Mouse (Mus musculus): ENCODE data around the gene Sirt2. TPM values are rescaled to one million over a fixed set of nuclear protein-coding genes. Genes with fewer than 3 reads are reported as not detected.

Sirt2 gene
- polyA plus RNA-seq, 1 experiment from 2014 or later: 69.0 TPM

DNA sequence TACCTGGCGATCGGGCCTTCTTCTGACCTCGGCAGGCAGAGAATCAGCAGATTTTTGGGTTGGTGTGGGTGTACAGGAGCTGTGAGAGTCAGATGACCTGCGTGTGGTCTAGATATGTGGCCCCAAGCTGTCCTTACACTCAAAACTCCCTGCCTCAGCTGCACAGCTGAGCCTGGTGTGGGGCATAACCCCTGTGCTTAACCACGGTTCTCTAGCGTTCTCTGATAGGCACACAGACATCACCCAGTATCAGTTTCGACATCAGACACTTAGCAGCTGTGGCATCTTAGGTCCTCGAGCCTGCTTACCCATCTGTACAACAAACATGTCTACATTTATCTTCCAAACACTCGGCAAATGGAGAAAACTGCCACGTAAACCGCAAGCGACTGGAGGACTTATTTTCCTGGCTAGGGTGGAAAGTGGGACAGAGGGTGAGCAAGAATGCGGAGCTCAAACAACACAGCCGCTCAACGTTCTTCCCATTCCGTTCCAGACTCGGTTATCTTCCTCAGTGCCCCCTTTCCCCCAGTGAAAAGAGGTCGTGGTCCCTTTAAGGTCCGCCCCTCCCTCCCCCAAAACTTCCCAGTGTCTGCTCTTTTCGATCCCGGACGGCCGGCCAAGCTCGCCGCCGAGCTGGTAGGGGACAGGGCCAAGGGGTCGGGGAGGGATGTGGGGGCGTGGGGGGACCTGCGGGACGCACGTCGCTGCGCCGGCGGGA lies 41.8 kb downstream of the Sirt2 start, which contains the start of gene Hnrnpl:
Gene Hnrnpl (plus strand): TSS at position 321 of the 721 bp plus-strand sequence.
- Histone ChIP-seq H3K9me3 (ENCODE audit: control insufficient read depth, low read length) (no peaks in the 10 kb centered on the region), H3K4me3 (ENCODE audit: low read length) (peak within 1 kb of the TSS; percentile 84), H3K27me3 (ENCODE audit: control insufficient read depth, insufficient read depth, low read depth, low read length) (no peaks in the 10 kb centered on the region), H3K27ac (ENCODE audit: low read length) (peak within 1 kb of the TSS; percentile 100), H3K4me1 (replicated peaks; ENCODE audit: control insufficient read depth, insufficient read depth, low read length) (peaks cover 33% of the 10 kb centered on the region), H3K36me3 (ENCODE audit: control insufficient read depth, insufficient read depth, low read length) (peaks cover 12% of the 10 kb centered on the region), H3K9ac (ENCODE audit: low read length) (peak within 1 kb of the TSS; percentile 98), H3K4me2 (ENCODE audit: low read depth, low read length) (peak within 1 kb of the TSS; percentile 98)
- peak; percentile 18 for ATAC-seq (ENCODE audit: low read depth)
- WGBS: 3% methylated on average over 35 of the region's 35 CpGs

- Histone ChIP-seq H3K27ac (ENCODE audit: low read length) (peak overlapping the region; percentile 100), H3K9me3 (ENCODE audit: control insufficient read depth, low read length) (no peaks in the 10 kb centered on the region), H3K9ac (ENCODE audit: low read length) (peak overlapping the region; percentile 98), H3K4me3 (ENCODE audit: low read length) (peak overlapping the region; percentile 84), H3K36me3 (ENCODE audit: control insufficient read depth, insufficient read depth, low read length) (peaks cover 18% of the 10 kb centered on the region), H3K27me3 (ENCODE audit: control insufficient read depth, insufficient read depth, low read depth, low read length) (no peaks in the 10 kb centered on the region), H3K4me1 (replicated peaks; ENCODE audit: control insufficient read depth, insufficient read depth, low read length) (peaks cover 33% of the 10 kb centered on the region), H3K4me2 (ENCODE audit: low read depth, low read length) (peak overlapping the region; percentile 98)
- WGBS: 0% methylated on average over 21 of the region's 32 CpGs
- ATAC-seq (ENCODE audit: low read depth): peak; percentile 72
Observed at GRCm38 (mm10) chr7:28808957-28809393, 42.4 kb downstream of the Sirt2 start.

- Histone ChIP-seq H3K27me3 (ENCODE audit: control insufficient read depth, insufficient read depth, low read depth, low read length) (no peaks in the 10 kb centered on the region), H3K36me3 (ENCODE audit: control insufficient read depth, insufficient read depth, low read length) (peaks cover 23% of the 10 kb centered on the region), H3K27ac (ENCODE audit: low read length) (peak overlapping the region; percentile 100), H3K9me3 (ENCODE audit: control insufficient read depth, low read length) (no peaks in the 10 kb centered on the region), H3K4me3 (ENCODE audit: low read length) (peak overlapping the region; percentile 84), H3K9ac (ENCODE audit: low read length) (peak overlapping the region; percentile 98), H3K4me2 (ENCODE audit: low read depth, low read length) (peak overlapping the region; percentile 98), H3K4me1 (replicated peaks; ENCODE audit: control insufficient read depth, insufficient read depth, low read length) (peaks cover 32% of the 10 kb centered on the region)
- ATAC-seq (ENCODE audit: low read depth): peak; percentile 12
- WGBS: under 1% methylated on average over 35 of the region's 35 CpGs
Observed at GRCm38 (mm10) chr7:28809401-28810089, 43.0 kb downstream of the Sirt2 start.

GRCm38 (mm10) chr7:28810107-28811066 lies 43.9 kb downstream of the Sirt2 start:
- H3K9ac ChIP-seq (ENCODE audit: low read length): peak overlapping the region; percentile 98
- peaks cover 35% of the 10 kb centered on the region for H3K4me1 ChIP-seq (replicated peaks; ENCODE audit: control insufficient read depth, insufficient read depth, low read length)
- peak overlapping the region; percentile 98 for H3K4me2 ChIP-seq (ENCODE audit: low read depth, low read length)
- peak overlapping the region; percentile 100 for H3K27ac ChIP-seq (ENCODE audit: low read length)
- H3K27me3 ChIP-seq (ENCODE audit: control insufficient read depth, insufficient read depth, low read depth, low read length): no peaks in the 10 kb centered on the region
- H3K4me3 ChIP-seq (ENCODE audit: low read length): peak overlapping the region; percentile 84
- WGBS: under 1% methylated on average over 65 of the region's 70 CpGs
- ATAC-seq (ENCODE audit: low read depth): peak; percentile 91
- H3K9me3 ChIP-seq (ENCODE audit: control insufficient read depth, low read length): no peaks in the 10 kb centered on the region
- H3K36me3 ChIP-seq (ENCODE audit: control insufficient read depth, insufficient read depth, low read length): peaks cover 32% of the 10 kb centered on the region

GRCm38 (mm10) chr7:28811228-28811627 lies 44.7 kb downstream of the Sirt2 start:
- Histone ChIP-seq H3K27ac (ENCODE audit: low read length) (peak overlapping the region; percentile 99), H3K9me3 (ENCODE audit: control insufficient read depth, low read length) (no peaks in the 10 kb centered on the region), H3K4me2 (ENCODE audit: low read depth, low read length) (peak overlapping the region; percentile 89), H3K27me3 (ENCODE audit: control insufficient read depth, insufficient read depth, low read depth, low read length) (no peaks in the 10 kb centered on the region), H3K9ac (ENCODE audit: low read length) (peak overlapping the region; percentile 97), H3K36me3 (ENCODE audit: control insufficient read depth, insufficient read depth, low read length) (peaks cover 40% of the 10 kb centered on the region), H3K4me1 (replicated peaks; ENCODE audit: control insufficient read depth, insufficient read depth, low read length) (peaks cover 35% of the 10 kb centered on the region), H3K4me3 (ENCODE audit: low read length) (peak overlapping the region; percentile 84)
- under 1% methylated on average over 40 of the region's 40 CpGs for WGBS
- peak; percentile 61 for ATAC-seq (ENCODE audit: low read depth)

DNA sequence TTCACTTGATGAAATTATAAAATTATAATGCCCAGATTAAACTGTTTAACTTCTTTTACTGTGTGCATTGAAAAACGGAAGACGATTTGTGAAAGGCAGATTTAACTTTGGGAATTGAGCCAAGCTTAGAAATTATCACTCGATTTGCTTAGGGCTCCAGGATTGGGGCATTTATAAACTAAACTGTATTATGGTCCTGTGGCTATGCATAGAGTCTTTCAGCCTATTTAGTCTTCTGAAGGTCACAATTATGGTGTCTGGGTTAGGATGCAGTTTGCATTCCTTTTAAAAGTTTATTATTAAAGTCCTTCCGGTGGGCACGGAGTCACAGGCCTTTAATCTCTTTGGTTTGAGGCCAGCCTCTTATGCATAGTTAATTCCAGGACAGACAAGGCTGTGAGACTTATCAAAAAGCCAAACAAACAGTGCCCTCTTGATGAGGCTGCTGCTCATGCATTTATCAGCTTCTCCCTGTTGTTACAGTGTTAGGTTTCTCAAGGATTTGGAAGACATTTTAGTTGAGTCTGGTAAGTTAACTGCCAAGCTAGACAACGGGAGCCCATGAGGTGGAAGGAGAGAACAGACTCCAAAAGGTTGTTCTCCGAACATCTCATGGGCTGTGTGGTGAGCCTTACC lies 45.2 kb downstream of the Sirt2 start:
- peak overlapping the region; percentile 99 for H3K27ac ChIP-seq (ENCODE audit: low read length)
- H3K36me3 ChIP-seq (ENCODE audit: control insufficient read depth, insufficient read depth, low read length): peaks cover 45% of the 10 kb centered on the region
- peak overlapping the region; percentile 89 for H3K4me2 ChIP-seq (ENCODE audit: low read depth, low read length)
- H3K9ac ChIP-seq (ENCODE audit: low read length): peak overlapping the region; percentile 97
- H3K9me3 ChIP-seq (ENCODE audit: control insufficient read depth, low read length): no peaks in the 10 kb centered on the region
- H3K4me1 ChIP-seq (replicated peaks; ENCODE audit: control insufficient read depth, insufficient read depth, low read length): peaks cover 35% of the 10 kb centered on the region
- H3K27me3 ChIP-seq (ENCODE audit: control insufficient read depth, insufficient read depth, low read depth, low read length): no peaks in the 10 kb centered on the region
- WGBS: 2% methylated on average over 7 of the region's 7 CpGs
- peak overlapping the region; percentile 84 for H3K4me3 ChIP-seq (ENCODE audit: low read length)
- ATAC-seq (ENCODE audit: low read depth): no peak

DNA sequence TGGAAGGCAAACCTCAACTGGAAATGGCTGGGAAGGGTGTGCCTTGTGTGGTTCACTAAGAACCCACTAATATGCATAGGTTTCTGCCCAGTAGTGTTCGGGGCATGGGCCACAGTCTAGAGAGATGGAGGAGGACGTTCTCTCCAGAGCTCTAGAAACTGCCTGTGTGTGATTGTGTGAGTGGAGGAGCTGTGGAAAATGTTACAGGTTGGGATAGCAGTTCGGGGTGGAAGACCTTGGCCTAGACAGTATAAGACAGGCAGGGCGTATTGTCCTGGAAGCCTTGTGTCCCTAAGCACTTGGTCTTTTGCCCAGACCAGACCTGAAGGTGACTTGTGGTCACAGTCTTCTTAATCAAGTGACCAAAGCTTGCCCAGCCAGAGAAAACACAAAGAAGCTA lies 45.9 kb downstream of the Sirt2 start:
- Histone ChIP-seq H3K4me2 (ENCODE audit: low read depth, low read length) (peak overlapping the region; percentile 89), H3K4me3 (ENCODE audit: low read length) (peak overlapping the region; percentile 84), H3K36me3 (ENCODE audit: control insufficient read depth, insufficient read depth, low read length) (peaks cover 52% of the 10 kb centered on the region), H3K27me3 (ENCODE audit: control insufficient read depth, insufficient read depth, low read depth, low read length) (no peaks in the 10 kb centered on the region), H3K27ac (ENCODE audit: low read length) (no peak overlapping the region; the same call in 1 of the 2 replicates), H3K9me3 (ENCODE audit: control insufficient read depth, low read length) (no peaks in the 10 kb centered on the region), H3K4me1 (replicated peaks; ENCODE audit: control insufficient read depth, insufficient read depth, low read length) (peaks cover 39% of the 10 kb centered on the region), H3K9ac (ENCODE audit: low read length) (peak overlapping the region; percentile 97)
- ATAC-seq (ENCODE audit: low read depth): no peak
- 39% methylated on average over 4 of the region's 4 CpGs for WGBS

- 67% methylated on average over 5 of the region's 5 CpGs for WGBS
Observed at GRCm38 (mm10) chr7:28812949-28813348, 46.4 kb downstream of the Sirt2 start.

More at GRCm38 (mm10) chr7:28812949-28813348, 46.4 kb downstream of the Sirt2 start:
- H3K9ac ChIP-seq (ENCODE audit: low read length): peak overlapping the region; percentile 97; the same call in 1 of the 2 replicates
- H3K9me3 ChIP-seq (ENCODE audit: control insufficient read depth, low read length): no peaks in the 10 kb centered on the region
- no peaks in the 10 kb centered on the region for H3K27me3 ChIP-seq (ENCODE audit: control insufficient read depth, insufficient read depth, low read depth, low read length)
- H3K4me3 ChIP-seq (ENCODE audit: low read length): peak overlapping the region; percentile 84
- peaks cover 36% of the 10 kb centered on the region for H3K4me1 ChIP-seq (replicated peaks; ENCODE audit: control insufficient read depth, insufficient read depth, low read length)
- peak overlapping the region; percentile 89 for H3K4me2 ChIP-seq (ENCODE audit: low read depth, low read length)
- no peak overlapping the region for H3K27ac ChIP-seq (ENCODE audit: low read length)
- no peak for ATAC-seq (ENCODE audit: low read depth)
- H3K36me3 ChIP-seq (ENCODE audit: control insufficient read depth, insufficient read depth, low read length): peaks cover 57% of the 10 kb centered on the region
